In genomic region chr19:16599298-16599970, GRCm38 (mm10) we compare ENCODE assay signal across 8 mouse cellular contexts.
DNase-seq lines count a peak whose midpoint lies in the region; ATAC-seq lines count a peak whose summit lies in the region.

No protein-coding gene starts in this region.

- peaks cover 12% of the 10 kb centered on the region for H3K4me1 ChIP-seq in intestine, embryonic 16.5 days (ENCODE audit: control insufficient read depth, insufficient read depth, low read length)
- H3K4me1 ChIP-seq in midbrain, embryonic 14.5 days (ENCODE audit: control insufficient read depth, insufficient read depth, low read length): no peaks in the 10 kb centered on the region

- H3K9ac ChIP-seq in intestine, embryonic 16.5 days (ENCODE audit: low read depth, low read length): no peak overlapping the region
- no peak overlapping the region for H3K9ac ChIP-seq in midbrain, embryonic 14.5 days (replicated peaks; ENCODE audit: low read length)

- ATAC-seq in intestine, embryonic 16.5 days: peak; percentile 66
- ATAC-seq in midbrain, embryonic 14.5 days (ENCODE audit: low FRiP score, low TSS enrichment): peak; percentile 57

- peak overlapping the region; percentile 20; the same call in 1 of the 2 replicates for H3K4me2 ChIP-seq in intestine, embryonic 16.5 days (ENCODE audit: low read depth, low read length)
- H3K4me2 ChIP-seq in midbrain, embryonic 14.5 days (ENCODE audit: low read length): peak overlapping the region; percentile 16; the same call in 1 of the 2 replicates

- no peak overlapping the region for H3K4me3 ChIP-seq in intestine, embryonic 16.5 days (ENCODE audit: low read length)
- no peak overlapping the region for H3K4me3 ChIP-seq in midbrain, embryonic 14.5 days (replicated peaks; ENCODE audit: low read depth, low read length)

- intact Hi-C loops in gastrocnemius, postnatal 14 days (cut with DNase I; ENCODE audit: low total_unique reads): loop anchor here (2.0 to 5.0 kb wide), 3 partner anchors 162 to 535 kb away; partner anchors contain the start of gene Gna14
- intact Hi-C loops in left cerebral cortex, postnatal 25 days (cut with DNase I): loop anchor here (1.0 to 5.0 kb wide), 4 partner anchors 162 to 601 kb away; partner anchors contain the start of gene Gna14

- H3K27me3 ChIP-seq in intestine, embryonic 16.5 days (replicated peaks; ENCODE audit: control insufficient read depth, insufficient read depth, low read length): no peaks in the 10 kb centered on the region
- no peaks in the 10 kb centered on the region for H3K27me3 ChIP-seq in midbrain, embryonic 14.5 days (ENCODE audit: control insufficient read depth, insufficient read depth, low read length)

- no peaks in the 10 kb centered on the region for H3K36me3 ChIP-seq in intestine, embryonic 16.5 days (ENCODE audit: control insufficient read depth, insufficient read depth, low read length)
- H3K36me3 ChIP-seq in midbrain, embryonic 14.5 days (ENCODE audit: control insufficient read depth, insufficient read depth, low read length): no peaks in the 10 kb centered on the region

- H3K9me3 ChIP-seq in intestine, embryonic 16.5 days (ENCODE audit: control insufficient read depth, low read length): no peaks in the 10 kb centered on the region
- H3K9me3 ChIP-seq in midbrain, embryonic 14.5 days (ENCODE audit: control insufficient read depth, low read length): no peaks in the 10 kb centered on the region

- no peak overlapping the region for H3K27ac ChIP-seq in intestine, embryonic 16.5 days (ENCODE audit: low read length)
- no peak overlapping the region for H3K27ac ChIP-seq in midbrain, embryonic 14.5 days (replicated peaks; ENCODE audit: low read depth, low read length)

- 17% methylated on average over 9 of the region's 9 CpGs for WGBS in intestine, embryonic 16.5 days
- 19% methylated on average over 9 of the region's 9 CpGs for WGBS in midbrain, embryonic 14.5 days

- peak; percentile 75 for DNase-seq in urinary bladder, postnatal 14 days (ENCODE audit: low spot score)
- DNase-seq in urinary bladder, adult 2 months (ENCODE audit: low spot score): no peak
- DNase-seq in embryo, embryonic 10.5 days (ENCODE audit: low spot score): peak; percentile 92
- peak; percentile 59 for DNase-seq in gastrocnemius, postnatal 14 days
- DNase-seq in left cerebral cortex, postnatal 25 days (ENCODE audit: low spot score in 2 of 2): peak; percentile 85 to 87
- DNase-seq in midbrain, embryonic 14.5 days: peak; percentile 94
- peak; percentile 22 for DNase-seq in spleen, adult 12 weeks (ENCODE audit: low spot score)
